Mouse (Mus musculus): ENCODE data around the gene Ldlrap1.
A peak's percentile ranks its signal among the peaks of the same experiment; 100 is the strongest.

- TF ChIP-seq EP300 (IDR thresholded peaks at IDR 0.05; ENCODE audit: low read depth) (peak; percentile 95), CTCF (IDR thresholded peaks at IDR 0.05; ENCODE audit: low read depth) (no peak)
Observed at GRCm38 (mm10) chr4:134779136-134779934, 11.5 kb upstream of the Ldlrap1 start.

Measured in heart, postnatal 0 days (tissue).